Mouse (Mus musculus) midbrain, postnatal 0 days (tissue): ENCODE results near the gene Det1. TPM values are rescaled to one million over a fixed set of nuclear protein-coding genes. Genes with fewer than 3 reads are reported as not detected.

Source experiments
- ATAC-seq: fragments of 200-750 bp; cut with Nextera tagmentation; 2 replicates; pipeline ENCODE4 v1.8.0; 2017; ENCODE audit warnings: moderate number of reproducible peaks, mild to moderate bottlenecking, moderate TSS enrichment, moderate library complexity; ENCODE audit not compliant: low FRiP score
- DNase-seq: peaks from one replicate; pipeline ENCODE4 v3.0.0-alpha.2; 2015; ENCODE audit warnings: low spot score
- H3K27ac ChIP-seq: fragments of 300-500 bp; sonication (generic); 2 replicates; pipeline ENCODE4 v1.5.1; 2014; ENCODE audit warnings: low read depth, mild to moderate bottlenecking, low read length, mixed read lengths
- H3K27me3 ChIP-seq: fragments of 300-500 bp; sonication (generic); 2 replicates; pipeline ENCODE4 v1.6.1; 2014; ENCODE audit warnings: low read length, control low read depth, mixed read lengths; ENCODE audit not compliant: insufficient read depth
- H3K36me3 ChIP-seq: fragments of 300-500 bp; sonication (generic); 2 replicates; pipeline ENCODE4 v1.6.1; 2014; ENCODE audit warnings: low read length, control low read depth, mixed read lengths; ENCODE audit not compliant: insufficient read depth
- H3K4me1 ChIP-seq: fragments of 300-500 bp; sonication (generic); 2 replicates; pipeline ENCODE4 v1.6.1; 2014; ENCODE audit warnings: mild to moderate bottlenecking, control low read depth, antibody characterized with exemption, low read length, mixed read lengths; ENCODE audit not compliant: insufficient read depth
- H3K4me2 ChIP-seq: fragments of 300-500 bp; sonication (generic); 2 replicates; pipeline ENCODE4 v1.6.1; 2014; ENCODE audit warnings: low read depth, mild to moderate bottlenecking, low read length, mixed read lengths; ENCODE audit not compliant: poor library complexity, severe bottlenecking
- H3K4me3 ChIP-seq: fragments of 300-500 bp; sonication (generic); 2 replicates; pipeline ENCODE4 v1.5.1; 2014; ENCODE audit warnings: low read depth, mild to moderate bottlenecking, low read length, moderate library complexity
- H3K9ac ChIP-seq: fragments of 300-500 bp; sonication (generic); replicated peaks from 2 replicates; pipeline ENCODE4 v1.6.1; 2014; ENCODE audit warnings: mild to moderate bottlenecking, low read length, moderate library complexity, mixed read lengths; ENCODE audit not compliant: poor library complexity, severe bottlenecking
- H3K9me3 ChIP-seq: fragments of 300-500 bp; sonication (generic); 2 replicates; pipeline ENCODE4 v1.6.1; 2016; ENCODE audit warnings: low read length, control low read depth
- CTCF ChIP-seq: IDR thresholded peaks from 2 replicates; pipeline ENCODE4 v1.5.1; 2016; ENCODE audit warnings: antibody characterized with exemption, mild to moderate bottlenecking
- WGBS: fragments of 180-500 bp; shearing (Covaris S2); extraction: QIAGEN DNeasy Blood & Tissue Kit; methylation state at CpG from one replicate; pipeline ENCODE4 v1.1.7; 2014; 5-methylcytosine and 5-hydroxymethylcytosine counted together
- polyA plus RNA-seq: library from polyadenylated mRNA; unstranded; fragments of >200 nt; fragmentation: Nextera tagmentation; extraction: Ambion mirVana; gene quantifications from 2 replicates; pipeline ENCODE4 v1.2.1, GENCODE M21; 2015
- total RNA-seq: library from RNA; depleted of rRNA; stranded (reverse); fragments of >200 nt; gene quantifications from 2 replicates; pipeline ENCODE4 v1.2.3, GENCODE M21; 2014

Det1 gene
- total and polyA plus RNA-seq, 2 experiments from 2014 or later, result 6.2 to 13.2 TPM

GRCm38 (mm10) chr7:78887431-78887842 lies 40.4 kb upstream of the Det1 start:
- ATAC-seq (no peak), DNase-seq (peak; percentile 54)
- no peak for TF ChIP-seq CTCF
- Histone ChIP-seq H3K9ac (0 out of 2 replicates have a peak overlapping the region, but pooled peaks have one; percentile 29), H3K4me2 (peak overlapping the region; percentile 70; the same call in 1 of the 2 replicates), H3K27ac (0 out of 2 replicates have a peak overlapping the region, but pooled peaks have one; percentile 18), H3K4me1 (peaks cover 21% of the 10 kb centered on the region; the same call in 1 of the 2 replicates), H3K9me3 (no peaks in the 10 kb centered on the region), H3K4me3 (no peak overlapping the region), H3K36me3 (peaks cover 5% of the 10 kb centered on the region; the same call in 1 of the 2 replicates), H3K27me3 (no peaks in the 10 kb centered on the region)
- 37% methylated on average over 9 of the region's 9 CpGs for WGBS

- no peak for ATAC-seq
- H3K9ac ChIP-seq, result no peak overlapping the region
- DNase-seq, result peak; percentile 51
- TF ChIP-seq CTCF, result no peak
- H3K4me3 ChIP-seq, result peak overlapping the region; percentile 69; the same call in 1 of the 2 replicates
- WGBS, result 13% methylated on average over 4 of the region's 4 CpGs
- peak overlapping the region; percentile 70 for H3K4me2 ChIP-seq
- H3K9me3 ChIP-seq, result no peaks in the 10 kb centered on the region
- H3K4me1 ChIP-seq, result peaks cover 21% of the 10 kb centered on the region; the same call in 1 of the 2 replicates
- H3K36me3 ChIP-seq, result peaks cover 5% of the 10 kb centered on the region; the same call in 1 of the 2 replicates
- H3K27me3 ChIP-seq, result no peaks in the 10 kb centered on the region
- no peak overlapping the region for H3K27ac ChIP-seq
Measured at GRCm38 (mm10) chr7:78886496-78886895, 39.4 kb upstream of the Det1 start.

DNA sequence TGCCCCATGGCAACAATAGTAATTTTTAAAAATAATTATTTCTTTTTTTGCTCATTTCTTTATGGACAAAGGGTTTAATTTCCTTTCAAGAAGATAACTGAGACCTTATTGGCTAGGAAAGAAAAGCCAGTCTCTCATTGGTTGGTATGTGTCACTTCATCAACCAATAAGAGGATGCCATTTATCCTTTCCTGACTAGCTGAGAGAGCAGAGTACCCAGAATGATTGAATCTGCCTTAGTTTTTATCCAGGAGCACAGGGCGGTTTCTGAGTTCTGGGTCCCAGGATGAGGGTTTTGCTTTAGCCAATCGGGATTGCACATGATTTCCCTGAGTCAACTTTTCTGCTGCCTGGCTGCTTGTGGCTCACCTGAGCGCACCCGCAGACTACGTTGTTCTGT lies 38.3 kb upstream of the Det1 start:
- Histone ChIP-seq H3K9me3 (no peaks in the 10 kb centered on the region), H3K9ac (peak overlapping the region; percentile 29), H3K4me3 (peak overlapping the region; percentile 69; the same call in 1 of the 2 replicates), H3K27me3 (no peaks in the 10 kb centered on the region), H3K4me2 (peak overlapping the region; percentile 70), H3K36me3 (peaks cover 5% of the 10 kb centered on the region; the same call in 1 of the 2 replicates), H3K4me1 (peaks cover 21% of the 10 kb centered on the region; the same call in 1 of the 2 replicates), H3K27ac (peak overlapping the region; percentile 81; the same call in 1 of the 2 replicates)
- ATAC-seq, result no peak
- DNase-seq, result peak; percentile 72
- WGBS, result 68% methylated on average over 5 of the region's 5 CpGs
- no peak for TF ChIP-seq CTCF

GRCm38 (mm10) chr7:78884139-78884538 lies 37.1 kb upstream of the Det1 start:
- peaks cover 5% of the 10 kb centered on the region; the same call in 1 of the 2 replicates for H3K36me3 ChIP-seq
- ATAC-seq (0 out of 2 replicates have a peak, but pooled peaks have one; percentile 41), DNase-seq (peak; percentile 93)
- H3K4me2 ChIP-seq, result peak overlapping the region; percentile 70
- peak overlapping the region; percentile 69 for H3K4me3 ChIP-seq
- WGBS, result under 1% methylated on average over 6 of the region's 6 CpGs
- H3K27me3 ChIP-seq, result no peaks in the 10 kb centered on the region
- peak overlapping the region; percentile 85 for H3K9ac ChIP-seq
- H3K27ac ChIP-seq, result peak overlapping the region; percentile 81
- H3K9me3 ChIP-seq, result no peaks in the 10 kb centered on the region
- TF ChIP-seq CTCF, result no peak
- H3K4me1 ChIP-seq, result peaks cover 21% of the 10 kb centered on the region; the same call in 1 of the 2 replicates

DNA sequence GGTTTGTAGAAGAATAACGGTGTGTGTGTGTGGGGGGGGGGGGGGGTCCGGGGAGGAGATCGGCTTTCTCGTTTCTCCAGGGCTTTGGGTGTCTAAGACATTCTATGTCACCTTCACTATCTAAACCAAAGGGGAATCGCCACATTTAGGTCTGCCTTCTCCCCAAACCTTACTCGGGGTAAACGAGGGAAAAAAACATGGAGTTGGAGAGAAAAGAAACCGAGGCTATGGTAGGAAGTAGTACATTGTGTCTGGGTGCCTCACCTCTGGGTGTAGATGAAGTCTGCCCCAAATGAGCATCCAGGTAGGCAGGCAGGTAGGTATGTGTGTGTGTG lies 36.6 kb upstream of the Det1 start:
- Histone ChIP-seq H3K4me3 (peak overlapping the region; percentile 69), H3K4me1 (peaks cover 21% of the 10 kb centered on the region; the same call in 1 of the 2 replicates), H3K27ac (peak overlapping the region; percentile 91), H3K27me3 (no peaks in the 10 kb centered on the region), H3K9ac (peak overlapping the region; percentile 85), H3K4me2 (peak overlapping the region; percentile 70), H3K9me3 (no peaks in the 10 kb centered on the region), H3K36me3 (peaks cover 5% of the 10 kb centered on the region; the same call in 1 of the 2 replicates)
- WGBS, result 3% methylated on average over 8 of the region's 8 CpGs
- no peak for TF ChIP-seq CTCF
- no peak for DNase-seq
- no peak for ATAC-seq

DNA sequence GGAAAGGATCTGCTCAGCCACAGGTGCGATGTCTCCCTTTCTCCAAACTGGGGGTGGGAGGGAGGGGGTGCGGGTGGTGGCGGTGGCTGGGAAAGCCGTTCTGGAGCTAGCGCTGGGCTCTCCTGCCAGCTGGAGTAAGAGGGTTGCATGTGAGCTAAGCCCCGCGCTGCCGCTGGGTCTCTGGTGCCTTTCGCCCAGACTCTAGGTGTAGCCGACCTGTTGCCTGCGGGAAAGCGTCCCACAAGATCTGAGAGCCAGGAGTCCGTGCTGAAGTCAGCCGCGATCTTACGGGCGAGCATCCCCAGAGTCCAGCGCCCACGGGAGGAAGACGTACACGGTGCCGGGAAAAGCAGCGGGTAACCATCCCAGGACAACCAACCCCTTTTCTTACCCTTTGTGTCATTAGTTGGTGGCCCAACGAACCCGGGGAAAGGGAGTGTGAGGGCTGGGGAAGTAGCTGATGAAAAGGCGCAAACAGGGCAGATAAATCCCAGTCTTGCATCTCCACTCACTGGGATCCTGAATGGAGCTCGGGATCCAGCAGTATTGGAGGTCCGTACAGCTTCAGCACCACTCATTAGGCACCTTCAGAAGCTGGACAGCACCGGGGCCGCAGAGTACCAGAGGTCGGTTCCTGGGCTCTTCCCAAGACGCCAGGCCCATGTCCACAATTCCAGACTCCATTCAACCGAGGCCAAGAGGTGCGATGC lies 36.1 kb upstream of the Det1 start:
- TF ChIP-seq CTCF, result no peak
- DNase-seq (no peak), ATAC-seq (no peak)
- peaks cover 21% of the 10 kb centered on the region; the same call in 1 of the 2 replicates for H3K4me1 ChIP-seq
- H3K27ac ChIP-seq, result peak overlapping the region; percentile 91
- H3K36me3 ChIP-seq, result peaks cover 1% of the 10 kb centered on the region; the same call in 1 of the 2 replicates
- H3K9me3 ChIP-seq, result no peaks in the 10 kb centered on the region
- peak overlapping the region; percentile 69 for H3K4me3 ChIP-seq
- peak overlapping the region; percentile 85 for H3K9ac ChIP-seq
- H3K27me3 ChIP-seq, result no peaks in the 10 kb centered on the region
- under 1% methylated on average over 30 of the region's 34 CpGs for WGBS
- H3K4me2 ChIP-seq, result peak overlapping the region; percentile 70
